ENCODE assay signal across 9 mouse cellular contexts in the genomic region with DNA sequence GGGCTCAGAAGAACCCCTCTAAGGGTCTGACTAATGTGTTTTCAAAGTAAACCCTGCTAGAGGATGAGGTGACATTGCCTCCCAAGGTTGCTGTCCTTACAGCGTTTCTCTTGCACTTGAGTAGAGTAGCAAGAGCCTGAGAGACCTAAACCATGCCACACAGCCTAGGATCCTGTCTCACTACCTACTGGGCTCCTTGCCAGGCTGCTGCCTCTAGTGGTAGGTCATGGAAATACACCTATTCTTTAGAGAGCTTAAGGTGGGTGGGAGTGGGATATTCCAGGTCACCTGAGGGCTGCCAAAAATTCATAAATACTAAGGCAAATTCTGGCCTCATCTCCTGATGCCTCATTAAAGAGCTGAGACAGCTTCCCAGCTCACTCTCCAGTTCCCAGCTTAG.
DNase-seq lines count a peak whose midpoint lies in the region; ATAC-seq and TF ChIP-seq lines count a peak whose summit lies in the region.
"Had no signal": no experiment of that assay in that cellular context is flagged by ENCODE, and none has a peak within 500 bp of the region (broad histone marks: within the 10 kb centered on the region; RNA-seq: fewer than 3 reads in every experiment).

No protein-coding gene starts in this region.

- H3K27me3 ChIP-seq in liver, postnatal 0 days (ENCODE audit: insufficient read depth, low read length): no peaks in the 10 kb centered on the region
- H3K27me3 ChIP-seq in liver, embryonic 12.5 days (replicated peaks): no peaks in the 10 kb centered on the region
- H3K27me3 ChIP-seq: hindbrain, embryonic 15.5 days had no signal

- no peaks in the 10 kb centered on the region for H3K4me1 ChIP-seq in liver, postnatal 0 days (ENCODE audit: insufficient read depth)
- H3K4me1 ChIP-seq in liver, embryonic 12.5 days: 0 out of 2 replicates have a peak, but pooled peaks cover 4% of the 10 kb centered on the region

- H3K9me3 ChIP-seq in liver, postnatal 0 days (ENCODE audit: low read length): no peaks in the 10 kb centered on the region
- no peaks in the 10 kb centered on the region for H3K9me3 ChIP-seq in liver, embryonic 12.5 days (replicated peaks)
- H3K9me3 ChIP-seq: hindbrain, embryonic 15.5 days had no signal

- DNase-seq in cerebellum, adult 18-20 months: peak; percentile 63 to 79
- DNase-seq in cerebellum, adult 9-11 months: no peak
- peak; percentile 63 for DNase-seq in liver, postnatal 0 days
- peak; percentile 72 for DNase-seq in adrenal gland, postnatal 10 days
- DNase-seq in gastrocnemius, postnatal 14 days: peak; percentile 59
- DNase-seq in neural tube, embryonic 10.5 days (ENCODE audit: extremely low spot score, low spot score): no peak

- intact Hi-C loops in gastrocnemius, postnatal 14 days (cut with DNase I; ENCODE audit: low total_unique reads): no loop called here

- no peak overlapping the region for H3K4me2 ChIP-seq in liver, postnatal 0 days (ENCODE audit: low read depth, low read length)
- H3K4me2 ChIP-seq in liver, embryonic 12.5 days: no peak overlapping the region
- H3K4me2 ChIP-seq: hindbrain, embryonic 15.5 days had no signal

- no peak for ATAC-seq in liver, postnatal 0 days
- no peak for ATAC-seq in liver, embryonic 12.5 days
- peak; percentile 86 for ATAC-seq in megakaryocyte-erythroid progenitor cell, adult 5-6 weeks (replicated peaks; ENCODE audit: low FRiP score, low TSS enrichment, poor library complexity, severe bottlenecking)

- H3K9ac ChIP-seq in liver, postnatal 0 days (replicated peaks): no peak overlapping the region
- no peak overlapping the region for H3K9ac ChIP-seq in liver, embryonic 12.5 days
- H3K9ac ChIP-seq: hindbrain, embryonic 15.5 days had no signal

- WGBS in liver, postnatal 0 days (ENCODE audit: insufficient replicate concordance): 45% methylated on average over 1 of the region's 1 CpGs
- WGBS in liver, embryonic 12.5 days (ENCODE audit: insufficient replicate concordance): 14% methylated on average over 1 of the region's 1 CpGs

- no peak overlapping the region for H3K4me3 ChIP-seq in liver, postnatal 0 days (ENCODE audit: low read depth, low read length)
- no peak overlapping the region for H3K4me3 ChIP-seq in liver, embryonic 12.5 days
- H3K4me3 ChIP-seq: hindbrain, embryonic 15.5 days had no signal

- no peak for TF ChIP-seq EP300 in liver, postnatal 0 days (IDR thresholded peaks at IDR 0.05; ENCODE audit: low read depth)

- H3K27ac ChIP-seq in liver, postnatal 0 days (ENCODE audit: low read depth): no peak overlapping the region
- H3K27ac ChIP-seq in liver, embryonic 12.5 days: no peak overlapping the region
- H3K27ac ChIP-seq: hindbrain, embryonic 15.5 days had no signal

- H3K36me3 ChIP-seq in liver, postnatal 0 days (replicated peaks; ENCODE audit: insufficient read depth, low read length): 0 out of 2 replicates have a peak, but pooled peaks cover under 1% of the 10 kb centered on the region
- no peaks in the 10 kb centered on the region for H3K36me3 ChIP-seq in liver, embryonic 12.5 days
- H3K36me3 ChIP-seq: hindbrain, embryonic 15.5 days had no signal

- peak; percentile 84 for TF ChIP-seq CTCF in liver, postnatal 0 days (IDR thresholded peaks at IDR 0.05; ENCODE audit: low read depth)

Comparison
In these comparisons a context has a peak if more than half of its experiments do, and no peak if none do; other contexts are left out.
1. DNase-seq: peak in cerebellum, adult 18-20 months (2 of 2), liver, postnatal 0 days (single experiment), adrenal gland, postnatal 10 days (single experiment) and gastrocnemius, postnatal 14 days (single experiment); none in cerebellum, adult 9-11 months (single experiment) and neural tube, embryonic 10.5 days (single experiment).